Mouse (Mus musculus) heart, postnatal 0 days (tissue): ENCODE data around the gene Tax1bp1.

Experiments used
- CTCF ChIP-seq: IDR thresholded peaks from 2 replicates; pipeline ENCODE4 v1.5.1; 2016; ENCODE audit warnings: antibody characterized with exemption, control low read depth, low read depth
- EP300 ChIP-seq: IDR thresholded peaks from 2 replicates; pipeline ENCODE4 v1.6.1; 2016; ENCODE audit warnings: antibody characterized with exemption, low read depth

GRCm38 (mm10) chr6:52795029-52795841 lies 81.7 kb downstream of the Tax1bp1 start:
- TF ChIP-seq CTCF (no peak), EP300 (no peak)
